Mouse (Mus musculus): Measurements from ENCODE around the gene Gm20431.
A peak's percentile ranks its signal among the peaks of the same experiment; 100 is the strongest.

The Gm20431 gene

DNA sequence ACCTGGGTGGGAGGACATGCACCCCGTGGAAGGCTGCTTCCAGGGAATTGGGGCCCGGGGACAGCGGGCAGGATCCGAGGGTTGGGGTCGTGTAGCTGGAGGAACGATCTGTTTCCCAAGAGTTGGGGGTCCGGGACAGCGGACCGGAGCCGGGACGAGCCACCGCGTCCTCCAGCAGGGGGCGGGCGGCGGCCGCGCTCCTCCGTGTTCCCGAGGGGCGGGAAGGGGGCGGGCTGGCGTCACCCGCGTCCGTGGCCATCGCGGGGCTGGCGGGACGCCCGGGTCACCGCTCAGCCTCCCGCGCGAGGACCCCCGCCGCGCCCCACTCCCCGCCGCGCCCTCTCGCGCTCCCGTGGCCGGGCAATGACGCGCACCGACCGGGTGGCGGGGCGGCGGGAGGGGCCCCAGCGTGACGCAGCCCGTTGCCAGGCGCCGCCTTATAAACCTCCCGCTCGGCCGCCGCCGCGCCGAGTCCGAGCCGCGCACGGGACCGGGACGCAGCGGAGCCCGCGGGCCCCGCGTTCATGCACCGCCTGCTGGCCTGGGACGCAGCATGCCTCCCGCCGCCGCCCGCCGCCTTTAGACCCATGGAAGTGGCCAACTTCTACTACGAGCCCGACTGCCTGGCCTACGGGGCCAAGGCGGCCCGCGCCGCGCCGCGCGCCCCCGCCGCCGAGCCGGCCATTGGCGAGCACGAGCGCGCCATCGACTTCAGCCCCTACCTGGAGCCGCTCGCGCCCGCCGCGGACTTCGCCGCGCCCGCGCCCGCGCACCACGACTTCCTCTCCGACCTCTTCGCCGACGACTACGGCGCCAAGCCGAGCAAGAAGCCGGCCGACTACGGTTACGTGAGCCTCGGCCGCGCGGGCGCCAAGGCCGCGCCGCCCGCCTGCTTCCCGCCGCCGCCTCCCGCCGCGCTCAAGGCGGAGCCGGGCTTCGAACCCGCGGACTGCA is 27.5 kb upstream of the Gm20431 start, which contains the start of gene Cebpb:
Cebpb (plus strand) TSS at position 418 of the 954 bp plus-strand sequence.
- peak; percentile 73 for DNase-seq

GRCm38 (mm10) chr2:167688126-167688497 is 26.8 kb upstream of the Gm20431 start:
- no peak for DNase-seq

GRCm38 (mm10) chr2:167687651-167688101 is 26.4 kb upstream of the Gm20431 start:
- peak; percentile 54 for DNase-seq

- DNase-seq = no peak
Measured at GRCm38 (mm10) chr2:167687250-167687586, 25.9 kb upstream of the Gm20431 start.

GRCm38 (mm10) chr2:167686382-167687249 is 25.3 kb upstream of the Gm20431 start:
- DNase-seq = peak; percentile 30

- DNase-seq = no peak
Measured at GRCm38 (mm10) chr2:167685865-167686264, 24.6 kb upstream of the Gm20431 start.

GRCm38 (mm10) chr2:167685137-167685536 is 23.8 kb upstream of the Gm20431 start:
- peak; percentile 82 for DNase-seq

GRCm38 (mm10) chr2:167683721-167684120 is 22.4 kb upstream of the Gm20431 start:
- DNase-seq = no peak

GRCm38 (mm10) chr2:167680657-167681056 is 19.4 kb upstream of the Gm20431 start:
- no peak for DNase-seq

DNA sequence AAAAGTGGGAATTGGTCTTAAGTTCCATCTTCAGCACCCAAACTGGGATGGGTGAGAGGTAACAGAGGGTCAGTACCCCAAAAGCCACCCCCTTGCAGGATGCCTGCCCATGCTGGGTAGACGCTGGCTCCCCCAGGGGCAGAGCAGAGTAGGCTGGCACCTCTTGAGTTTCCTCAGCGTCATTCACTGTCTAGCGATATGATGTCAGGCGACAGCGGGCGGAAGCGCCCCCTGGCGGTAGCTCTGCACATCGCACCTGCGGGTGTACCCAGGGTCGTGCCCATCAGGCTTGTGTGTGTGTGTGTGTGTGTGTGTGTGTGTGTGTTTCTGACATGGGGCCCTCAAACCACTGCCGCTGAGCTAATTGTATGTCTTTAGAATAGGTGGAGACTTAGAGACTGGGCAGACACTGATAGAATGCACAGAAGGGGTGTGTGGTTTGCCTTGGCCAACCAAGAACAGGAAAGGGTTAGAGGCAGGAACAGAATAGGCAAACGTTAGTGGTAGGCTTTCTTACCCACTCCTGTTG is 18.7 kb upstream of the Gm20431 start:
- peak; percentile 64 for DNase-seq

DNA sequence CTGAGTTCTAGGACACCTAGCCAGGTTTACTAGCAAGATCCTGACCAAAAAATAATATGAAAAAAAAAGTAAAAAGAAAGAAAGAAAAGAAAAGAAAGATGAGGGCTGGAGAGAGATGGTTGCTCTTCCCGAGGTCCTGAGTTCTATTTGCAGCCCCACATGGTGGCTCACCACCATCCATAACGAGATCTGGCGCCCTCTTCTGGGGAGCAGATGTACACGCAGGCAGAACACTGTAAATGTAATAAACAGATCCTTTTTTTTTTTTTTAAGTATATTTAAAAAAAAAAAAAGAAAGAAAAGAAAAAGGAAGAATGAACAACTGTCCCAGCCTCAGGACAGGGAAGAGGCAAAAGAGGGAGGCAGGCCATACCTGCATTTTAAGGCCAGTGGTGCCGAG is 17.3 kb upstream of the Gm20431 start:
- DNase-seq = no peak

- DNase-seq = no peak
Measured at GRCm38 (mm10) chr2:167675120-167675909, 14.0 kb upstream of the Gm20431 start.

GRCm38 (mm10) chr2:167672212-167672685 is 11.0 kb upstream of the Gm20431 start:
- no peak for DNase-seq

DNA sequence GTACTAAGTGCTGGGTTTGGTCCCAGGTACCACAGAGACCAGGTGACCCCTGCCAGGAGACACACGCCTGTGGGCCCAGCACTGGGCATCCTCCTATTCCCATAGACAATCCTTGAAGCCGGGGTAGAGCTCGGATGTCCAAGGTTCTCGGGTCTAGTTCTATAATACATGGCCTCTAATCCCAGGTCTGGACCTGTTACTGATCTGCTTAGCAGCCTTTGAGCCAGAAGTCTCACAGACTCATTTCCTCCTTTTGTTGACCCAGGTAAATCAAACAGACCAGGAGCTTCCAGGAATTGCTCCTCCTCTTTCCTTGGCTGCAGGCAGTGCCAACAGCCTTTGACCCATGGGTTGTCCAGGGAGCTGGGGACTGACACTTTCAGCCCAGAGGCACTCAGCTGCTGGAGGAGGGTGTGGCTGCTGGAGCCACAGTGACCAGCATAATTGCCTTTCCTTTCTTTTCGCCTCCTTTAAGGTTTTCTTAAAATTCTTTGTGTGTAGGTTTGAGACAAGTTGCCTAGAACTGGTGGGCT is 9.9 kb upstream of the Gm20431 start:
- no peak for DNase-seq

GRCm38 (mm10) chr2:167669398-167669797 is 8.1 kb upstream of the Gm20431 start:
- no peak for DNase-seq

- DNase-seq = no peak
Measured at GRCm38 (mm10) chr2:167668426-167668825, 7.1 kb upstream of the Gm20431 start.

- no peak for DNase-seq
Measured at GRCm38 (mm10) chr2:167665972-167666713, 4.8 kb upstream of the Gm20431 start.

GRCm38 (mm10) chr2:167662713-167663112 is 1.4 kb upstream of the Gm20431 start:
- DNase-seq = no peak

DNA sequence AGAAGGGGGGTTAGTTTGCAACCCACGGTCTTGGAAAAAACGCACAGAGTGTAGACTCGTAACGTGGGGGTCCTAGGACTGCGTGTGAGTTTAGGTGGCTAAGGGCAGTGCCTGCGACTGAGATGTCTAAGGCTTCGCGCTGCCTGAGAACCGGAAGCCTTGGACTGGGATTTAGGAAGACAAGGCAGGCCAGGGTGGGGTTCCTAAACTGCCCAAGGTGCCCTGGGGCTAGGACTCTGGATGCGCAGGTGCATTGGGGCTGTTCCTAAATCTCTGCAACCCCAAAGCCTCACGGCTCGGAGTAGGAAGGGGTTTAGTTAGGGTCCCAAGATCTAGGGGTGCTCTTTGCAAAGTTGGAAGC is 705 bp downstream of the Gm20431 start:
- no peak for DNase-seq

- peak; percentile 57 for DNase-seq
Measured at GRCm38 (mm10) chr2:167659847-167660610, 1.3 kb downstream of the Gm20431 start.

Measured in cerebellum, adult 11-12 months (tissue).